Mouse (Mus musculus): ENCODE results near the gene Mtfp1.

DNA sequence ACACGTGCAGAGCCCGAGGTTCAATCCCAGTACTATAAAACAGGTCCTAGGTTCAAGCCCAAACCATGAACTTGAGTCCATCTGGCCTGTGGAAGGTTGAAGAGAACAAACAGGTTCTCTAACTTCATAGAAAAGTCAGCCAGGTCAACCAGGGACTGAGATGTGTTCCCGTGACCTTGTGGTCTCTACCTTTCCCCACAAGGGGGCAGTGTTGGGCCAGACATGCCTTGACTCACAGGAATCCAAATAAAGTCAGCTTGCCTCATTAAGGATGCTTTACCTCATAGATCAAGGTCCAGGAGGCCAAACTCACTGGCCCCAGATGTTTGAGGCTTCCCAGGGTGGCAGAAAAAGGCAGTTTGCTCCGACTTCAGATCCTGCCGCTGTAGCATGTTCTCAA lies 41.7 kb downstream of the Mtfp1 start:
- TF ChIP-seq POLR2A (IDR thresholded peaks at IDR 0.05; ENCODE audit: insufficient read depth, low read depth, low read length), result no peak
- TF ChIP-seq CTCF (IDR thresholded peaks at IDR 0.05), result peak; percentile 94
